Mouse (Mus musculus): ENCODE data around the gene Slc6a9.

Slc6a9 gene

GRCm38 (mm10) chr4:117882701-117883691 is 48.7 kb downstream of the Slc6a9 start, which contains the start of gene B4galt2:
Gene B4galt2 (minus strand): TSS chr4:117883487.
- DNase-seq = peak; percentile 48

- DNase-seq = no peak
Observed at GRCm38 (mm10) chr4:117884146-117884545, 49.8 kb downstream of the Slc6a9 start.

- DNase-seq = no peak
Observed at GRCm38 (mm10) chr4:117885093-117885492, 50.8 kb downstream of the Slc6a9 start.

GRCm38 (mm10) chr4:117885994-117886393 is 51.7 kb downstream of the Slc6a9 start:
- no peak for DNase-seq

- no peak for DNase-seq
Observed at GRCm38 (mm10) chr4:117886644-117887043, 52.3 kb downstream of the Slc6a9 start.

- DNase-seq = peak; percentile 95
Observed at GRCm38 (mm10) chr4:117887133-117887532, 52.8 kb downstream of the Slc6a9 start, which contains the start of gene Atp6v0b. Gene Atp6v0b (minus strand): TSS chr4:117887333.

GRCm38 (mm10) chr4:117887920-117888319 is 53.6 kb downstream of the Slc6a9 start:
- no peak for DNase-seq

- DNase-seq = no peak
Observed at GRCm38 (mm10) chr4:117889471-117889870, 55.2 kb downstream of the Slc6a9 start.

GRCm38 (mm10) chr4:117890031-117890430 is 55.7 kb downstream of the Slc6a9 start:
- DNase-seq = no peak

GRCm38 (mm10) chr4:117890750-117891149 is 56.4 kb downstream of the Slc6a9 start:
- DNase-seq = no peak

GRCm38 (mm10) chr4:117891738-117892161 is 57.4 kb downstream of the Slc6a9 start, which contains the start of gene Dph2:
Gene Dph2 (minus strand): TSS chr4:117892032.
- peak; percentile 91 for DNase-seq

GRCm38 (mm10) chr4:117893376-117893775 is 59.1 kb downstream of the Slc6a9 start:
- no peak for DNase-seq

GRCm38 (mm10) chr4:117894601-117895000 is 60.3 kb downstream of the Slc6a9 start:
- DNase-seq = no peak

GRCm38 (mm10) chr4:117895339-117895738 is 61.0 kb downstream of the Slc6a9 start:
- DNase-seq = no peak

GRCm38 (mm10) chr4:117896031-117896430 is 61.7 kb downstream of the Slc6a9 start:
- DNase-seq = no peak

GRCm38 (mm10) chr4:117898111-117898510 is 63.8 kb downstream of the Slc6a9 start:
- DNase-seq = no peak

GRCm38 (mm10) chr4:117904094-117904493 is 69.8 kb downstream of the Slc6a9 start:
- DNase-seq = peak; percentile 79

- no peak for DNase-seq
Observed at GRCm38 (mm10) chr4:117904761-117905160, 70.5 kb downstream of the Slc6a9 start.

GRCm38 (mm10) chr4:117906196-117906595 is 71.9 kb downstream of the Slc6a9 start:
- DNase-seq = no peak

GRCm38 (mm10) chr4:117908834-117909453 is 74.6 kb downstream of the Slc6a9 start:
- DNase-seq = no peak

GRCm38 (mm10) chr4:117912131-117912561 is 77.8 kb downstream of the Slc6a9 start:
- no peak for DNase-seq

- no peak for DNase-seq
Observed at GRCm38 (mm10) chr4:117912685-117913273, 78.5 kb downstream of the Slc6a9 start.

GRCm38 (mm10) chr4:117913421-117913820 is 79.1 kb downstream of the Slc6a9 start:
- no peak for DNase-seq

Measured in layer of hippocampus, adult 9-11 months (tissue).